Mouse (Mus musculus) MEL (cell line): ENCODE data around the gene Gm10354.
"Not testable (repeated sequence)": the region's sequence is repeated elsewhere in the genome, so short reads cannot be mapped to it uniquely, and the experiment has no call there.

Experiments used
- CTCF ChIP-seq, 3 experiments: IDR thresholded peaks in 2 of 3; conservative IDR thresholded peaks in 1 of 3; 2 replicates each; pipeline ENCODE4 v1.5.1; 2011 to 2012; ENCODE audit warnings: low read length in 3 of 3, low read depth in 2 of 3, mild to moderate bottlenecking in 2 of 3, improper control_type of control experiment in 1 of 3, inconsistent platforms in 1 of 3, mixed read lengths in 1 of 3, moderate library complexity in 1 of 3; ENCODE audit not compliant: control insufficient read depth in 1 of 3, insufficient read depth in 1 of 3, poor library complexity in 1 of 3, severe bottlenecking in 1 of 3
- POLR2AphosphoS5 ChIP-seq: IDR thresholded peaks from 2 replicates; pipeline ENCODE4 v1.6.1; 2012; ENCODE audit warnings: low read depth, borderline replicate concordance, mild to moderate bottlenecking, inconsistent platforms, low read length, moderate library complexity, mixed read lengths
- SIN3A ChIP-seq: IDR thresholded peaks from 2 replicates; pipeline ENCODE4 v1.6.1; 2012; ENCODE audit warnings: low read length, improper control_type of control experiment, inconsistent platforms
- TBP ChIP-seq: IDR thresholded peaks from 2 replicates; pipeline ENCODE4 v1.8.0; 2011; ENCODE audit warnings: low read depth, low read length, improper control_type of control experiment

DNA sequence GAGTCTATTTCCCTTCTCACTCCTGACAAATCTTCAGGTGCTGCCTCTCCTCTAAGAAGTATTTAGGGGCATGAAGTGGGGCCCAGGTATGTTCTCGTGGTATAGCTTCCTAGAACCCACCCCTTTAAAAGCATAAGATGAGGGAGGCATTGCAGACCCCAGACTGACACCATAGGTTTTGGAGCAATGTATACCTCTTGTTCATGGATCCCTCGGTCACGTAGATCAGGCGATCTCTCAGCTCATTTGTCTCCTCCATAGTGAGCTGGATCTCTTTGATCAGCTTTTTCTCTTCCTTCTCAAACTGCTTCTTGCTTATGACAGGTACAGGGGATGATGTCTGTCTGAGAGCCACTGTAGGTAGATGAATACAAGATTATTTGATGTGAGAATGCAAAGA is 1.4 kb downstream of the Gm10354 start:
- not testable (repeated sequence) for TF ChIP-seq CTCF (IDR thresholded peaks at IDR 0.05 in 2 of 3, conservative IDR thresholded peaks at IDR 0.05 in 1 of 3; ENCODE audit: control insufficient read depth in 1 of 3, insufficient read depth in 1 of 3, low read depth in 2 of 3, low read length in 3 of 3, poor library complexity in 1 of 3, severe bottlenecking in 1 of 3); SIN3A; TBP; POLR2AphosphoS5
